ENCODE assay signal across 9 mouse cellular contexts in genomic region chr1:150950046-150950445, GRCm38 (mm10). TPM values are rescaled to one million over a fixed set of nuclear protein-coding genes. Genes with fewer than 3 reads are reported as not detected.
A peak's percentile ranks its signal among the peaks of the same experiment; 100 is the strongest.
DNase-seq lines count a peak whose midpoint lies in the region; ATAC-seq and TF ChIP-seq lines count a peak whose summit lies in the region.
"Had no signal": no experiment of that assay in that cellular context is flagged by ENCODE, and none has a peak within 500 bp of the region (broad histone marks: within the 10 kb centered on the region; RNA-seq: fewer than 3 reads in every experiment).

No protein-coding gene starts in this region.

- WGBS in forebrain, embryonic 15.5 days, result 14% methylated on average over 3 of the region's 3 CpGs
- 28% methylated on average over 3 of the region's 3 CpGs for WGBS in forebrain, embryonic 10.5 days
- 20% methylated on average over 3 of the region's 3 CpGs for WGBS in midbrain, embryonic 12.5 days
- 37% methylated on average over 3 of the region's 3 CpGs for WGBS in midbrain, embryonic 10.5 days
- WGBS in limb, embryonic 10.5 days, result 26% methylated on average over 3 of the region's 3 CpGs
- 29% methylated on average over 3 of the region's 3 CpGs for WGBS in cerebellum, adult 2 months

- ATAC-seq in forebrain, embryonic 15.5 days (replicated peaks), result 0 out of 2 replicates have a peak, but pooled peaks have one; percentile 23
- ATAC-seq in midbrain, embryonic 12.5 days (ENCODE audit: low FRiP score, low read depth), result peak; percentile 84

- TF ChIP-seq CTCF in cerebellum, adult 2 months (IDR thresholded peaks at IDR 0.05; ENCODE audit: borderline replicate concordance, insufficient read depth, low read depth, low read length), result no peak

- no peaks in the 10 kb centered on the region for H3K4me1 ChIP-seq in forebrain, embryonic 15.5 days
- H3K4me1 ChIP-seq in forebrain, embryonic 10.5 days, result peaks cover 8% of the 10 kb centered on the region
- peaks cover 2% of the 10 kb centered on the region; the same call in 1 of the 2 replicates for H3K4me1 ChIP-seq in midbrain, embryonic 12.5 days
- H3K4me1 ChIP-seq in midbrain, embryonic 10.5 days, result peaks cover 4% of the 10 kb centered on the region; the same call in 1 of the 2 replicates
- H3K4me1 ChIP-seq in limb, embryonic 10.5 days, result peaks cover 47% of the 10 kb centered on the region
- no peaks in the 10 kb centered on the region for H3K4me1 ChIP-seq in cerebellum, adult 2 months (ENCODE audit: control insufficient read depth, insufficient read depth, low read length)

- no peak for DNase-seq in forebrain, embryonic 10.5 days (ENCODE audit: extremely low spot score, low spot score)
- no peak for DNase-seq in midbrain, embryonic 10.5 days (ENCODE audit: low spot score)
- DNase-seq in limb, embryonic 10.5 days (ENCODE audit: low spot score), result peak; percentile 52
- no peak for DNase-seq in frontal cortex, postnatal 14 days (ENCODE audit: low spot score in 2 of 2)
- no peak for DNase-seq in adrenal gland, adult 2 months
- DNase-seq in cerebellum, adult 2 months, result no peak

- no peak for TF ChIP-seq POLR2A in cerebellum, adult 2 months (IDR thresholded peaks at IDR 0.05; ENCODE audit: borderline replicate concordance, insufficient read depth, low read length)

- no peaks in the 10 kb centered on the region for H3K9me3 ChIP-seq in forebrain, embryonic 15.5 days
- no peaks in the 10 kb centered on the region for H3K9me3 ChIP-seq in forebrain, embryonic 10.5 days
- no peaks in the 10 kb centered on the region for H3K9me3 ChIP-seq in midbrain, embryonic 12.5 days
- H3K9me3 ChIP-seq in midbrain, embryonic 10.5 days (replicated peaks), result no peaks in the 10 kb centered on the region
- H3K9me3 ChIP-seq in limb, embryonic 10.5 days (replicated peaks), result no peaks in the 10 kb centered on the region
- H3K9me3 ChIP-seq: heart, embryonic 12.5 days had no signal

- H3K4me3 ChIP-seq in forebrain, embryonic 15.5 days, result no peak overlapping the region
- no peak overlapping the region for H3K4me3 ChIP-seq in forebrain, embryonic 10.5 days
- no peak overlapping the region for H3K4me3 ChIP-seq in midbrain, embryonic 12.5 days
- no peak overlapping the region for H3K4me3 ChIP-seq in midbrain, embryonic 10.5 days
- no peak overlapping the region for H3K4me3 ChIP-seq in limb, embryonic 10.5 days
- no peak overlapping the region for H3K4me3 ChIP-seq in cerebellum, adult 2 months (replicated peaks; ENCODE audit: insufficient read depth, low read depth, low read length)
- H3K4me3 ChIP-seq: heart, embryonic 12.5 days had no signal

- H3K27ac ChIP-seq in forebrain, embryonic 15.5 days (replicated peaks), result no peak overlapping the region
- no peak overlapping the region for H3K27ac ChIP-seq in forebrain, embryonic 10.5 days
- no peak overlapping the region for H3K27ac ChIP-seq in midbrain, embryonic 12.5 days (replicated peaks)
- H3K27ac ChIP-seq in midbrain, embryonic 10.5 days (replicated peaks), result no peak overlapping the region
- no peak overlapping the region for H3K27ac ChIP-seq in limb, embryonic 10.5 days
- no peak overlapping the region for H3K27ac ChIP-seq in cerebellum, adult 2 months (ENCODE audit: insufficient read depth, low read length)

- H3K27me3 ChIP-seq in forebrain, embryonic 15.5 days, result no peaks in the 10 kb centered on the region
- H3K27me3 ChIP-seq in forebrain, embryonic 10.5 days (ENCODE audit: poor library complexity, severe bottlenecking), result no peaks in the 10 kb centered on the region
- no peaks in the 10 kb centered on the region for H3K27me3 ChIP-seq in midbrain, embryonic 12.5 days
- H3K27me3 ChIP-seq in midbrain, embryonic 10.5 days (ENCODE audit: low read depth, poor library complexity, severe bottlenecking), result no peaks in the 10 kb centered on the region
- no peaks in the 10 kb centered on the region for H3K27me3 ChIP-seq in limb, embryonic 10.5 days (ENCODE audit: low read depth, poor library complexity, severe bottlenecking)
- H3K27me3 ChIP-seq in cerebellum, adult 2 months (ENCODE audit: control insufficient read depth, insufficient read depth, low read length), result no peaks in the 10 kb centered on the region
- H3K27me3 ChIP-seq: heart, embryonic 12.5 days had no signal

- H3K36me3 ChIP-seq in forebrain, embryonic 15.5 days, result no peaks in the 10 kb centered on the region
- no peaks in the 10 kb centered on the region for H3K36me3 ChIP-seq in forebrain, embryonic 10.5 days (replicated peaks)
- H3K36me3 ChIP-seq in midbrain, embryonic 12.5 days, result no peaks in the 10 kb centered on the region
- no peaks in the 10 kb centered on the region for H3K36me3 ChIP-seq in midbrain, embryonic 10.5 days
- no peaks in the 10 kb centered on the region for H3K36me3 ChIP-seq in limb, embryonic 10.5 days

- H3K4me2 ChIP-seq in forebrain, embryonic 15.5 days (replicated peaks), result no peak overlapping the region
- H3K4me2 ChIP-seq in midbrain, embryonic 12.5 days (replicated peaks), result no peak overlapping the region
- H3K4me2 ChIP-seq: heart, embryonic 12.5 days had no signal

- H3K9ac ChIP-seq in forebrain, embryonic 15.5 days (replicated peaks), result no peak overlapping the region
- H3K9ac ChIP-seq in midbrain, embryonic 12.5 days (replicated peaks), result no peak overlapping the region
- H3K9ac ChIP-seq: heart, embryonic 12.5 days had no signal

RNA-seq across cellular contexts. Expression of gene Hmcn1, which starts 43.2 kb away (rescaled TPM):
- 0.66 and 1.0 TPM in 2 replicates for polyA plus RNA-seq in forebrain, embryonic 15.5 days (2015; fragmentation: Nextera tagmentation; extraction: Ambion mirVana)
- 9.1 and 10.5 TPM in 2 replicates for polyA plus RNA-seq in forebrain, embryonic 10.5 days (2016; fragmentation: Nextera tagmentation; extraction: Ambion mirVana)
- polyA plus RNA-seq in midbrain, embryonic 12.5 days (2016; fragmentation: Nextera tagmentation; extraction: Ambion mirVana), result 4.4 and 6.5 TPM in 2 replicates
- polyA plus RNA-seq in midbrain, embryonic 10.5 days (2016; fragmentation: Nextera tagmentation; extraction: Ambion mirVana), result 4.8 and 5.8 TPM in 2 replicates
- 10.4 and 14.2 TPM in 2 replicates for polyA plus RNA-seq in limb, embryonic 10.5 days (2016; fragmentation: Nextera tagmentation; extraction: Ambion mirVana)
- total RNA-seq in adrenal gland, adult 2 months (2021), result 1 to 10 TPM in 1 of 2 experiments, under 1 TPM in 1; 0.84 to 3.2 TPM
- 0.16 and 0.21 TPM in 2 replicates for polyA plus RNA-seq in adrenal gland, adult 2 months (2012; rRNA removed)
- polyA plus RNA-seq in cerebellum, adult 2 months (2012; rRNA removed), result 5.3 and 6.0 TPM in 2 replicates
